Mouse (Mus musculus) kidney, adult 8-10 months (tissue): Measurements from ENCODE around the gene Hlx.

Experiments
- DNase-seq, 2 experiments: peaks; one replicate each; pipeline ENCODE4 v3.0.0; 2022

Hlx gene

DNA sequence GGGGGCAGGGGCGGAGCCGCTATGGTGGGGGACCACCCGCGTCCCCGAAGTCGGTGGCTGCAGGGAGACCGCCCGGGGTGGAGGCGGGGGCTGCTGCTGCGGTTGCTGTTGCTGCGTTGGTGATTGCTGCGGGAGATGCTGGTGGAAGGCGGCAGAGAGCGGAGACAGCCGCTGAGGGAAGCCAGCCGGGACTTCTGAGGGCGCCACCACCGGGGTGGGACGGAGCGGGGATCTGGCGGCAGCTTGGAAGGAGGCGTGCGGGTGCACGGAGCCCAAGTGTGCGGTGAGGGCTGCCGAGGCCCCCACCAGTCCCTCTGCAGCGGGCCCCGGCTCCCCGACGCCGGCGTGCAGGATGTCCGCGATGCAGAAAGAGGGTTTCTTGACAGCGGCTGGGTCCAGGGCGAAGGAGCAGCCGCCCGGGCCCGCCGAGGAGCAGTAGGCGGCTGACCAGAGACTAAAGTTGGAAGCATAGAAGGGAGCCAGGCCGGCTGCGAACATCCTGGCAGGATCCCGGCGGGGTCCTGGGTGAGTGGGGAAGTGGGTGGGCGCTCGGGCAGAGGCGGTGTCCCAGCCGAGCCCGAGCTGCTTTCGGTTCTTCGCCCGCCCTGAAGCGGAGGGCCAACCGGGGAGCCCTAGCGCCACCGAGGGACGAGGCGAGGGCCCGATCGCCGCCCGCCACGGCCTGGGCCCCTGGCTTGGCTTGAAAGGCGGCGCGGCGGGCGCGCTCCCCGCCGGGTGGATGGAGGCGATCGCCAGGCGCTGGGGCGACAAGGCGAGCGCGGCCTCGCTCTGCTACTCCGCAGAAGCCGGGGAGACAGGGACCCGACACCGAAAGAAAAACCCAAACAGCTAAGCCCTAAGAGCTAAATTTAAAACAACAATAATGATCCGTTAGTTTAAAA is 524 bp downstream of the Hlx start:
- DNase-seq, result peak in 1 of 2 experiments; percentile 31

DNA sequence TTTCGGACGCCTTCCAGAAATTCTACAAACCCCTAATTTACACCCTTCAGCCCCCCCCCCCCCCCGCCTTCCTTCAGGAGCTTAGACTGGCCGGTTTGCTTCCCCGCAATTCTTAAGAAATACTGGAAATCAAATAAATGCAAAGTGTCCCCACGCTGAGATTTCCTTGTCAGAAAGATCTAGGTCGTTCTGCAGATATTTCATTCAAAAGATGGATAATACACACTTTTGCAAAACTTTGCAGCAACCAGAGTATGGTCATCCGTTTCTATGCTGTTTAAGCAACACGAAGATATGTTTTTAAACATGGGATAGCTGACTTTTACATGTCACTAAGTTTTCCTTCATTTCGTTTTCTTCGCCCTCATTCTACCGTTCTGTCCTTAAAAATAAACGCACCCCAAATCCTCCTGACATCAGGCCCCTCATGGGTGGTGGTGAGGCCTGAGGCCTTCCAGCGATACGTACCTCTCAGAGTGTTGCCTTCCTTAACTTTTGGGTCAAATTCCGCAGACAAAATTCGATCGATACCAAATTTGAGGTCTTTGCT is 1.3 kb downstream of the Hlx start:
- DNase-seq, result no peak

DNA sequence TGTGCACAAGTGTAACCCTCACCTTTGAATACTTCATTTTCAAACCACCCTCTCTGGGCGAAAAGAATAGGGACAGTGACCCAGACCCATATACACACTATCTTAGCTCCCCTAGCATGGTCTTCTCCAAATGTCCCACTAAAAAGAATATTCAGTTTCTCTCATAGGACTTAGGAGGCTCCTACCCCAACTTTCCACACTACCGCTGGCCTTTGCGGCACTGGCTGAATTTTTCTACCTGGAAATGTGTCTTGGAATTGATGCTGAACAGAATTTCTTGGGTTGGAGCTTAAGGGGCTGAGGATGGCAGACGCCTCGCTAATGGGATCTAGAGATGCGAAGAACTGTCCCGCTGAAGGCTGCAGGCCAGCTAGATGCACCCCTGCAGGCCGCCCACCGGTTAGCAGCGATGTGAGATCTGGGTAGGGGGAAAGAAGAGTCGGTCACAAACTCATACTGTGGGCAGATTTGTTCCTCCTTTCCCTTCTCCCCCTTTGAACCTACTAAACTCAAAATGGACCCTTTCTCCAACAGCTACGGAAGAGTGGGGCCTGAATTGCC is 1.9 kb downstream of the Hlx start:
- DNase-seq, result no peak

DNA sequence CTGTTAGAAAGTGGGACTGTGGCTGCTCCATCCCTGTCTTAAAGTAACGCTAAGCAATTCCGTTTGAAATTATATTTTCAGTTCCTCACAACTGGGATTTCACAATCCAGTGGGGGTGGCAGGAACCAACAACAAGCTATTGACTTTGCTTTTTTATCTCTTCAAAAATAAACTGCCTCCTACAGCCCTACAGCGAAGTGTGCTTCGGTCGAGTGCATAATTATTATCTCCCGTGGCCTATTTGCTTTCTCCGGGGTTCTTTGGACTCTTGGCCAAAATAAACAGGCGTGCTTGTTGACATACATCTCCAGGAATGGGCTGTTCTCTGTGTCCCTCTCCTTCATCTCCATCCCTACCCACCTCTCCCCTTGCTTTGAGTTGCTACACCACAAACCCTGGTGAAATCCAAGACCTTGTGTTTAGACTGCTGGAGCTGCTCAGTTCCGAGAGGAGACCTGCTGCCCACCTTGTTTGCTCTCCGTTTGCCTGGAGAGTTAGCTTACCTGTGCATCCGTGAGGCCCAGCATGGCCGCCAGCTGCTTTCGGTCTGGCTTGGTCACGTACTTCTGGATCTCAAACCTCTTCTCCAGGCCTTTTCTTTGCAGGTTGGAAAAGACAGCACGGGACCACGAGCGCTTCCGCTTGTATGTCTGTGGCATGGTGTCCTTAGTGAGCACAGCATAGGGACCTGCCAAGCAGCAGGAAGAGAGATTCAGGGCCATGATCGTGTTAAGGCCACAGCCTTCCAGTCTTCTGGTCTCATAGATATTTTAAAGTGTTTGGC is 2.9 kb downstream of the Hlx start:
- DNase-seq, result peak in 1 of 2 experiments; percentile 9

DNA sequence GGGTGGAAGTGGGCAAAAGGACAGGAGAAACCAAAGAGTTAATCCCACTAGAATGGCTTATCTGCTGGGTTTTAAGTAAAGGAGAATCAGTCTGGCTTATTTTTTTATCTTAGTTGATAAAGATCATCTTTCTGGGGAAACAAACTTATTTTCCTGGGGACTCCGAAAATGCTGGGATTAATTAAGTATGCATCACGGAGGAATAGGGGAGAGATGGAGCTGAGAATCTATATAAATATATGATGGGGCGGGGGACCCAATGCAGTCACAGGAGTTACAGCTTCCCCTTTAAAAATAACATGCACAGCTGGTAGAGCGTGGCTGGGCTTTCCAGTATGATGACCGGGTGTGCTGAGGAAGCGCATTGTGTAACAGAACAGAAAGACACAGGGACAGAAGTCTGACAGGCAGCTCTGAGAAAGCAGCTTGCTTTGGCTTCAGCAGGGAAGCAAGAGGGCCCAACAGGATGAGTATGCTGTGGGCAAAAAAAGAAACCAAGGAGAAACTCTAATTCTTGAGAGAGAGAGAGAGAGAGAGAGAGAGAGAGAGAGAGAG is 3.8 kb downstream of the Hlx start:
- no peak for DNase-seq

DNA sequence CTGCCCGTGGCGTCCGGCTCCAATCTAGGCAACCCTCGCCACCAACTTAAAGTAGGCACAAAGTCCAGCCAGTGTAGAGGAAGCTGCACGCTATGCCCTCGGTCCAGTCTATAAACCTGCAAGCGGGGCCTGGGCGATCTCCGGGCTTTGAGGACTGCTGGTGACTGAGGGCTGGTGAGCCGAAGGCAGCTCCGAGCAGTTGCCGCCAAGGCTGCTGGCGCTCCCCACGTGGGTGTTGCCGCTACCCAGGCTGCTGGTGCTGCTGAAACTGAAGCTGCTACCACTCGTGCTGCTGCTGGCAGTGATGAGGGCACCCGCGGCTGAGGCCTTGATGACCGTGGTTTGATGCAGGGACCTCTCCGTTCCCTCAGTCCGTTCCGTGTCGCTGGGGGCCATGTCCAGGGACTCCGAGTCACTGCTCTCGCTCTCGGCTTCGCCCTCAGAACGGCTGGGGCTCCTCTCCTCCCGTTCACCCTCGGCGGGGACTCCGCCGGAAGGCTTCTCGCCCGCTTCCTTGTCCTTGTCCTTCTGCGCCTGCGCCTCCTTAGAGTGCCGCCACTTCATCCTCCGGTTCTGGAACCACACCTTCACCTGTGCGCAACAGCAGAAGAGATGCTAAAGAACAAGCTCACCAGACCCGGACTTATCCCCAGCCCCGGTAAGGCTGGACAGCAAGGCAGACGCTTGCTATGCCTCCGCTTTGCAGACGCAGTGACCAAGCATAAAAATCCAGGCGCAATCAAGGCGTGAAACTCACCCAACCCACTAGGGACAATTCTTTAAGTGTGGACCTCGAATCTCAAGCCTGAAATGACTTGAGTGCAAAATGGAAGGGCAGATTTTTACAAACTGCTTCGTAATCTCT is 4.8 kb downstream of the Hlx start:
- DNase-seq, result no peak

DNA sequence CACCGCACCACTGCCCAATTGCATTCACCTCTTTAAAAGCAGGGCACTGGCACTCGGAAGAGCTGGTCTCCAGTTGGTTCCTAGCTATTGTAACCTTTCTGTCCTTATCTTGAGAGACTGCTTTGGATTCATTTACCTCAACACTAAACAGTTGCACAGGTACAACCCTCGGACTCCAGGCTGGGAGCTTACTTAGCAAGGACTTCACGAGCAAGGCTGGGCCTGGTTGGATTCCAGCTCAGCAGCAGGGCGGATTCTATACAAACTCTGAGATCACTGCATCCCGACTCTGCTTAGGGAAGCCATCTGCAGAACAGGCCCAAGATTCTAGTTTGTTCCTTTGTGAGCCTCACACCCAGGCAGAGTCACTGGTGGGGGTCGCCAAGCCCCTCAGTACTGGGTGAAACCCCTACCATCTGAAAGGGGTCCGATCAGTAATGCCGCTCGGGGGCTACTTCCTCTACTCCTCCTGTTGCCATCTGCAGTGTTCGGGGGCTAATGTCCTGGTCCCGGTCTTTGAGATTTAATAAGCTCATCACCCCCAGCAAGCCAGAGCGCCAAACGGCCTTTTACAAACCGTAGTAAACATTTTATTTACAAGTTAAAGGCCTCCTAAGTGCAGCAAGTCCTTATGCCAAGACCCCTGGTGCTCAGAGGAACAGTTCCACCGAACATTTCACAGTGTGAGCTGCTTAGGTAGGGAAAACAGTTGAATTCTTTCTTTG is 5.7 kb downstream of the Hlx start:
- no peak for DNase-seq

DNA sequence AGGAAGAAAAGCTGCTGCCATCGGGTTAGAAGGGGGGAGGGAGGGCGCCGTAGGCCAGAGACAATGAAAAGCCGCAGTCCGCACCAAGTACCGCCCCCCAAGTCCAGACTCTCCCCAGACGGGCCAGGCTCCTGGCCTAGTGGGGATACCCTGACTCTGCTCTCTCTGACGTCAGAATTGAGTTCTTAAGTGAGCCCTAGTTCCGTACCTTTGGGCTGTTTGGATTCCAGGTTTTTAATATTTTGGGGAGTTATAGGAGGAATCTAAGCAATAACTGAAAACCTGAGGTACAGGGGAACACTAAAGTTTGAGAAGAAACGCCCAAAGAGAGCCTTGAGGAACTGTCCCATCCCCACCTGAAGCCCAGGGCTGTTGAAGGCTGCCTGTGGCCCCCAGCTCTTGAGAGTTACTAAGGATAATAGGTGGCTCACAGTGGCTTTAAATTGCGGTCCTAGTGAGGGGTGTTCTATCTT is 7.1 kb downstream of the Hlx start:
- DNase-seq, result no peak

DNA sequence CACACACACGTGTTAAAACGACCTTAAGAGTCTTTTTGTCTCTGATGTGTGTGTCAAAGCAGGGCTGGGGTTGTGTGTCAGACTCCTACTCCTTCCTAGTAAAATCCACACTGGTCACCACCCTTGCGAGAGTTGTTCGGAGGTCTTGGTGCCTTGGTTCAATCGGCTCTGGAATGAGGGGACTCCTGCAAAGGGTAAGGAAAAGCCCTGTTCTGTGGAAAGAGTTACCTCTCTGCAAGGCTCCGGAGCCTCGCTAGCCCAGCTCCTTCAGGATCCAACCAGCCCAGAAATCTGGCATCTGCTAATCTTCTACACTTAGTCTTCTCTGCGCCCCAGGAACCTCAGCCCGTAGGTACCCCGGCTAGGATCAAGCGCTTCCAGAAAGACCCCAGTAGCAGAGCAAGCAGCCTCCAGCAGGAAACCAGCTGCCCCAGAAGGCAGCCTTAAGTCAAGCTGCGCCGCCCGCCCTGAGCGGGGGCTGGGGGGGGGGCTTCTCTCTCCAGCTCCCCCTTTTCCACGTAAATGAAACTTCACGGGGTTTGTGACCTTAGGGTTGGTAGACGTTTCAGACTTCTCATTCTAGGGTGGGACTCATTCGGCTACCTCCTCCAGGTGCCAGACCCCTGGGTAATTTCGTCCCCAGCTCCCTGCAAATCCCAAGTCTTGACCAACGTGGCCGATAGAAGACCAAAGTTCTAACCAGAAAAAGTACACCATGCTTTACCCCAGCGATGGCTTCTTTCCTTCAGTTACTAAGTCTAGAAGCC is 7.7 kb downstream of the Hlx start:
- DNase-seq, result no peak

DNA sequence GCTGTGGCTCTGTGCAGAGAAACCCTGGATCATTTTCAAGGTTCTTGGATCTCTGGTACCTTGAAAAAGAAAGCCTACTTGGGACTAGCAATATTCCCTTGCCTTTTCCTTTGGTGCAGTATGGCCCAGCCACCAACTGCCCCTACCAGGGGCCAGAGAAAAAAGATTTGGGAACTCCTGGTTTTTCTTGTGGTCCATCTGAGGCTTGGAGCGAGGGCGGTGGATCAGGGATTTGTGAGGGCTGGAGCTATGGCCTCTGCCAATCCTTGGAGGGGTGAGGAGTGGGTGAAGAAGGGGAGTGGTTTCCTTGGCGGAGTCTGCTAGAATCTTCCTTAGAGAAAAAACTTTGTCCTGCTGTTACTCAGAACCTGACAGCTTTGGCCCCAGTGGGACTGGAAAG is 8.5 kb downstream of the Hlx start:
- DNase-seq, result no peak

DNA sequence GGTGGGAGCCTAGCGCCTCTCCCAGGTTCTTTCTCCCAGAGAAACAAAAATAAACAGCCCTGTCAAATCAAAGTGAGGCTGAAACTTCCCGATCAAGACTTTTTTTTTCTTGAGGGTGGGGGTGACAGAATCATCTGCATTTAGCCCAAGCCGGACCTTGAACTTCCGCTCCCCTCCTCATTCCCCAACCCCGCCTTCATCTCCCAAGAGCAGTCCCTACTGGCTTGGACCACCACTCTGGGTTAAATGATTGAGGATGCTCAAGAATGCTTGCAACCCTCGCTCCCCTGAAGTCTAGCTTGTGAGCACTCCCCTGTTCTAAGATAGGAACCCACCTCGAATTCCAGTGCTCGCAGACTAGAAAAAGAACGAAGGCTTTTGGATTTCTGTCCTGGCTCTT is 11.3 kb downstream of the Hlx start:
- no peak for DNase-seq

DNA sequence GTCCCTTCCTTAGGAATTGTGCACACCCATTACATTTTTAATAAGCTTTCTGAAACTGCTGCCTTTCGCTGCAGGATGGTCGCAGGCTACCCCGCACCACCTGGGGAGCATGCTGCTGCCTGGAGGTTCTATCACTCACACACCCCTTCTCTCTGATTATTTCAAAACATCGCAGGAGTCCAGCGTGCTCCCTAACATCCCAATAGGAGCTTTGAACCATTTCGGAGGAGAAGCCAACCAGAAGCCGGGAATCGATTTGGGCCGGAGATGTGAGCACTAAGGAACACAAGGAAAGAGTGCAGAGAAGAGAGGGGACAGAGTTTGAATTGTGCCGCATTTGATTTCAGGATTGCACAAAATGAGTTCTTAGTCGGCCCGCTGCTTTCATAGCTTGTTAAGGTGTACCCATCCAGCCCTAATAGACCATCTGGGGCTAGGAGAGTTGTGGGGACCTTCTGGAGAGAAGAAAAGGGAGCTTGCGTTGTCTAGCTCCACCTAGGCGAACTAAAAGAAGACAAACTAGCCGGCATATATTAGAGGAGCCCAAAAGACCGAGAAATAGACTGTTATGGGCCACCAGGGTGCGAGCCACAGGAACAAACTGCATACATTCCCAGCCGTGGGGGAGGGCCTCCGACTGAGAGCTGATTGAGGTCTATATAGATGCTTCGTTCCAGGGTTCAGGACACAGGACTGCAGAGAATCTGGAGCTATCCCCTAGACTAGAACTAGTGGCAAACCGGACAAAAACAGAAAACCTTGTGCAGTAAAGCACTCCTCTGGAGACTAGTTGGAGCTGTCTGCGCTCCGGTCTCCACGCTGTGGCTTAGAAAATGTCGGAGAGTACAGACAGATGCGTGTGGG is 12.0 kb downstream of the Hlx start:
- DNase-seq, result no peak

DNA sequence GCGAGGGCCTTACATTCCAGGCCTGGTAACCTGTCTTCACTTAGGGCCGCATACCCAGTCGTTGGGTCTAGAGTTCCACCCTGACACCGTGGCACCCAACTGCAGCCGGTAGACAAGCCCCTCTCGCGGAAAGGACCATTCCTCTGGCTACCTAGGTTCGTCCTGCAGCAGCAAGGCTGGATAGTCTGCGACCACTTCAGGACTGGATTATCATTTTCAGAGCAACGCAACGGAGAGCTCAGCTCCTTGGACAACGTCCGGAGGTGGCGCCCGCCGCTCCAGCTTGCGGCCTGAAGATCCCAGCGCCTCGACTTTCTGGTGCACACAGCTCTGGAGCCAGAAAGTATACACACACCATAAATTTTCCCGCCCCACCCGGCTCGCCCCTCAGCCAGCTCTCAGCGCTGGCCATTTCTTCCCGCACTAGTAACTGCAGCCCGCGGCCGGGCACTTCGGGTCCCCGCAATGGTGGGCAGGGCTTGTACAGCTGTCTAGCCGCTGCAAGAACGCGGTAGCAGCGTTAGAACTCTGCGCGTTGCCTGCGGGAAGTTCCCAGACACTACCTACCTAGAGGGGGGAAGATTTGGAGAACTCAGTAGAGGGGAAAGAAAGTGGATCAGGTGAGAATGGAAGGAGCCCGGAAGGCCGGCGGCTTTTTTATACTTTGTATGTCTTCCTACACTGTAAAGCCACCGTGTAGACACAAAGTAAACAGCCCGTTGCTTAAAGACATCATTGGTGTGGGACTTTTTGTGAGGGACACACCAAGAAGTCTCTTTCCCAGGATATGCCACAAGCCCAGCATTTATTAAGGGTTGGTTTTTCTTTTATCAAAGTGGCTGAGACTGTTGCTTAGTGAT is 13.9 kb downstream of the Hlx start:
- DNase-seq, result no peak

DNA sequence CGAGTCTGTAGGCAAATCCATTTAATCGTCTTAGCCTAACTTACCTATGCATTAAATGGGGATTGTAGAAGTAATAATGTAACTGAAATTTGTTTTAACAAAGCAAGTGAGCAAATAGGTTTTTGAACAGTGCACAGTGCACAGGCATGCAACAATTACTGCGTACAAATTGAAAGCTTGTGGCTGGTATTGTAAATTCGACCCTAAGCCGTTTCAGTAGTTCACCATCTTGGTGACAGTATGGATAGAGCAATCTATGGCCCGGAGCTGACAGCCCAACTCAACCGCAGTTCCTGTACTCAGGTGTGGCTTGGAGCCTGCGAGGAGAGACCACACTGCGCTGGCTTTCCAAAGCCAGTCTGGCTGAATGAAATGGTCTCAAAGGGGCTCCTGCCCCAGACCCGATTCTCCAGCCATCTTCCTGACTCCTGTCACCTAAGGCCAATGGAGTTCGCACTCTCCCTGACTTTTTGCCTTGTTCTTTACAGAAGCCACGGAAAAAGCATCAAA is 14.7 kb downstream of the Hlx start:
- no peak for DNase-seq

DNA sequence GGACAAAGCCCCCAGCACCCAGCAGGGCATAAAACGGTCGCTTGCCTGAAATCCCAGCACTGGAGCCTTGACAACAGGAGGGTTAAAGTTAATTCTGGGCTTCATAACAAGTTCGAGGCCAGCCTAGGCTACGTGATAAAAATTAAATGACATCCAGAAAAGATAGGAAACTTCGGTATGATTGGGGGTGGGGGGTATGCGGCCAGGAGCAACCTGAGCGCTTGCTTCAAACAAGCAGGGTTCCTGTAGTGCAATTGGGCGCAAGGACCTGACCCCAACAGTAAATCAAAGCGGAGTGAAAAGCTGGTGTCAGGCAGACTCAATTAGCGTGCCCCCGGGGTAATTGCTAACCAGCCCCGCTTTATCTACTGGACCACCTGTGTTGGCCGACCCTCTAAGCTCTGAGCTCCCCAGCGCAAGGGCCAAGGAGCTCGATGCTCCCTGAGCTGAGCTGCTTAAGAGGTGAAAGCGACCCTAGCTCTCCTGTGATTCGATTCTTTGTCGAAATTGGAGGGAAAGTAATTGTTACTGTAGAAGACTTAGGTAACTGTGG is 15.3 kb downstream of the Hlx start:
- DNase-seq, result no peak

DNA sequence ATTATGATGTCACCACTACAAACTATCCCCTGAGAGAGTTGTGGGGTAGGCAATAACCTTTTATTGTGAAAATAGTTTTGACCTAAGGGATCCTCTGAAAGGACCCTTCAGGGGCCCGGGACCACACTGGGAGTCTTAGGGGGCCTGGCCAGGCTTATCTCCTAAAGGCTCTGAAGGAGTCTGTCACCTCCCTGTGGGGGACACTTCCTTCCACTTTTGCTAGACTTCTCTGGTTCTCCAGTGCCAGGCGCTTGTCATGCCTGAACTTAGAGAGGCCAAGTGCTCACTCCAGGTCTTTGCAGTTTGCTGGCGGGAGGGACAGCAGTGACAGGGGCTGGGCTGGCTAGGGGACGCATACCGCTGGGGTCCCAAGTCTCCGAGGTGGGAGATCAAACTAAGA is 16.3 kb downstream of the Hlx start:
- DNase-seq, result no peak

DNA sequence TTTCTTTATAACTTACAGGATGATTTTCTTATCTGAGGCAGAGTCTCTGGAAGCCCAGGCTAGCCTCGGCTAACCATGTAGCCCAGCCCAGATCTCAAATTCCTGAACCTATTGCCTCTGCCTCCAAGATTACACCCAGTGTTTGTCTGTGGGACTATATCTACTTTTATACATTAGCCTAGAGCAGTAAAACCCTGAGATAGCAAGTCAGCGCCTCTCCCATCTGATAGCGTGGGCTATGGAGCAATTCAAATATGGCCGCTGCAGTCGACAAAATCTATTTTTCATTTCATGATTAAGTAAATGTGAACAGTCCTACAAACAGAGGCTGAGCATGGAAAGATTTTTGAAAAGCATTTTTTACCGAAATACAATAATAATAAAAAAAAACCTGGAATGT is 16.7 kb downstream of the Hlx start:
- no peak for DNase-seq

DNA sequence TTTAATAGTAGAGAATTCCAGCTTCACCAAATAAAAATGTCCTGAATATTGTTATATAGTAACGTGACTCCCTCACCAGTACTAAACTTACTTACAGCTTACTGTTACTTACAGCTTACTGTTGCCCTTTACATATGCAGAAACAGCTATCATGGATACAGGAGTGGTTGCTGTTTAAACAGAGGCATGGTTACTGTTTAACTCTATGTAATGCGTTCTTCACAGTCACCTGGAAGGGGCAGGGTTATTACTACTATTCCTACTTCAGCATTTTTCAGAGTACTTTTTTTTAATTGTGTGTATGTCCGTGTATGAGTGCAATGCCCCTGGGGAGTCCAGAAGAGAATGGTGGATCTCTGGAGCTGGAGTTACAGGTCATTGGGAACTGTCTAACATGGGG is 17.9 kb downstream of the Hlx start:
- no peak for DNase-seq
